Mouse (Mus musculus) cerebellum, postnatal 36 days (tissue): ENCODE results near the gene Kdm2b.

Source experiments
- DNase-seq, 2 experiments: peaks; one replicate each; pipeline ENCODE4 v3.0.0; 2021 to 2022; ENCODE audit warnings: mixed read lengths in 2 of 2

Gene Kdm2b

DNA sequence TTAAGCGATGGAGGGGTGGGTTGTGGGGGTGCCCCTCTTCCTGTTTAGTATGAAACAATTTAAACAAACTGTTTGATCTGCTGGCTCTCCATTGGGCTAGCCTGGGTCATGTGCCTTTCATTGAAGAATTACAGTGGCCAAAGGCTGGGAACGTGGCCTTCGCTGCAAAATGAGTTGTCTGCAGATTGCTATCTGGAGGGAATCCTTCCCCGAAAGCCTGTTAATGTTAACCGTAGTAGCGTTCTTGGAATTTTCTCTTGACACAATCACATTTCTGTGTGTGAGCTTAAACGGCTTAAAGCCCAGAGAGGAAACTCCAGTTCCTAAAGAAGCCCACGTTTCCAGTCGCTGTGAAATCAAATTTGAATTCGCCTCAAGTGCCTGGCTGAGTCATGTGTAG is 156.6 kb downstream of the Kdm2b start:
- no peak for DNase-seq

DNA sequence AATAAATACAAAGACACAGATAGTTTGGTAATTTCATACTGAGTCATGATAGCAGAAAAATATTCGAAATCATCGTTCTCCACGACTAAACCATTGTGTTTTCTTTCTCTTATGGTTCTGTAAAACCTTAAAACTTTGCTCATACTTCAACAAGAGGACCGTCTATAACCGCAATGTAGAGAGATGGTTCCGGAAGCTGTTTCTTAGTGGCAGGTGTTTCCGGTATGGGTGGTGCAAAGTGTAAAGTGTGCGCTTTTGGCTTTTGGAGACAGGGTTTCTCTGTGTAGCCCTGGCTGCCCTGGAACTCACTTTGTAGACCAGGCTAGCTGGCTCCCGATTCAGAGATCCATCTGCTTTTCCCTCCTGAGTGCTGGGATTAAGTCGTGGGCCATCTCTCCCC is 157.1 kb downstream of the Kdm2b start:
- DNase-seq: no peak

DNA sequence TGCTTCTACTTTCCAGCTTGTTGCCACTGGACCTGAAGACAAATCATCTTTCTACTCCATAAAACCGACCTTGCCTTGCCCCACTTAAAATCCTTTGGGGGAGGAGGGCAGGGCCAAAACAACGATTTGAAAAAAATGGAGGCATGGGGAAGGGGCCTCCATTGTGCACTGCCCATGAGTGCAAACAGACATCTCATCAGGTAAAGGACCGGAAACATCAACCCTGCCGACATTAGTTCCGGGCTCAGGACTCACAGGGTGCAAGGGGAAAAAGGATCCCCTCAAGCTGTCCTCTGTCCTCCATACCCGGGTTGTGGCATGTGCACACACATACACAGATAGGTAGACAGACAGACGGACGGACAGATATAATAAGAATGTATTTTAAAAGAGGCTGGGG is 164.5 kb downstream of the Kdm2b start:
- DNase-seq: no peak

DNA sequence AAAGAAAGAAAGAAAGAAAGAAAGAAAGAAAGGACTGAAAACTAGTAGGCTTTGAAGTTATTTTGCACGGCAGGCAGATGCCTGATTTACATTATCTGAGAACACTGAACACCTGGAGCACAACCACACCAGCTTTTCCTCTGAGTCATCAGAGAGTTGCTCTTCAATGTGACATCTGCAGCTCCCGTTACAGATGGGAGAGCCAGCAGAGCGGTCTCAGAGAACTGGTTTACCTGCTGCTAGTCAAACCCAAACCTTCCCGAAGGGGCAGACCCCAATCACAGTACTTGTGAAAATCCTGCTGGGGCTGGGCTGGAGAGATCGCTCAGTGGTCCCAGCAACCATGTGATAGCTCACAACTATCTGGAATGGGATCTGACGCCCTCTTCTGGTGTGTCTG is 165.2 kb downstream of the Kdm2b start:
- no peak for DNase-seq

DNA sequence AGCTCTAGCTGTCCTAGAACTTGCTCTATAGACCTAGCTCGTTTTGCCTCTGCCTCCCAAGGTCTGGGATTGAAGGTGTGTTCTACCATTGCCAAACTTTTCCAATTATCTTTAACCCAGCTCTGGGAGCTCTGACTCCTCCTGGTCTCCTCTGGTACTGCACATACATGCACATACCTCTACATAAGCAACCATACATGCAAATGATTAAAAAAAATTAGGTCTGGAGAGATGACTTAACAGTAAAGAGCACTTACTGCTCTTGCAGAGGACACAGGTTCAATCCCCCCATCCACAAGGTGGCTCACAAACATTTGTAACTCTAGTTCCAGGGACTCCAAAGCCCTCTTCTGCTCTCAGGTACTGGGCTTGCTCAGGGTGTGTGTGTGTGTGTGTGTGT is 165.6 kb downstream of the Kdm2b start:
- no peak for DNase-seq

DNA sequence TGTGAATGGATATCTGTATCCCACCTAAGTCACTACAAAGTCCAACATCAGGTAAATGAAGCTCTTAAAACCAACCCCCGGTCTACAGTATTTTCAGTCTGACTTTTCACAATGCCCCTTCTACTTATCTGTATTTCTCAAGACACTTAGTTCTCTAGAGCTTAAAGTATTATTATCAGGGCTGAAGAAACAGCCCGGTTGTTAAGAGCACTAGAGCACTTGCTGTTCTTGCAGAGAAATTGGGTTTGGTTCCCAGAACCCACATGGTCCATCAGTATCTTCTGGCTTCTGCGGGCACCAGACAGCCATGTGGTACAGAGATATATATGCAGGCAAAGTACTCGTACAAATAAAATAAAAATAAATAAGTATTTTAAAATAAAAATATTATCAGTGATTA is 167.2 kb downstream of the Kdm2b start:
- no peak for DNase-seq

DNA sequence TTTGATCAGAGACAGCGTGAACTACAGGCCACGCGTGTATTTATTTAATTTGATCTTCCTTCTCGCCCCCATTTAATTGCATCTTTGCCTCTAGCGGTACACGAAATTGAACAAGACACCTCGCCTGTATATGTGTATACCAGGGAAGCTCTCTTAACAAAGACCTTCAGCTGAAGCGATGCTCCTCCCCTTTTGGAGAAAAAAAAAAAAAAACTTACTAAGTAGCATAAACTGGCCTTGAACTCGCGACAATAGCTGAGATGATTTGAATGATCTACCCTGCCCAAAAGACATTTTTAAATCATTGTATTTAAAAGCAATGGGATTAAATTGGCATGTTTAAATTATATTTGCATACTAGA is 168.1 kb downstream of the Kdm2b start:
- DNase-seq: no peak

DNA sequence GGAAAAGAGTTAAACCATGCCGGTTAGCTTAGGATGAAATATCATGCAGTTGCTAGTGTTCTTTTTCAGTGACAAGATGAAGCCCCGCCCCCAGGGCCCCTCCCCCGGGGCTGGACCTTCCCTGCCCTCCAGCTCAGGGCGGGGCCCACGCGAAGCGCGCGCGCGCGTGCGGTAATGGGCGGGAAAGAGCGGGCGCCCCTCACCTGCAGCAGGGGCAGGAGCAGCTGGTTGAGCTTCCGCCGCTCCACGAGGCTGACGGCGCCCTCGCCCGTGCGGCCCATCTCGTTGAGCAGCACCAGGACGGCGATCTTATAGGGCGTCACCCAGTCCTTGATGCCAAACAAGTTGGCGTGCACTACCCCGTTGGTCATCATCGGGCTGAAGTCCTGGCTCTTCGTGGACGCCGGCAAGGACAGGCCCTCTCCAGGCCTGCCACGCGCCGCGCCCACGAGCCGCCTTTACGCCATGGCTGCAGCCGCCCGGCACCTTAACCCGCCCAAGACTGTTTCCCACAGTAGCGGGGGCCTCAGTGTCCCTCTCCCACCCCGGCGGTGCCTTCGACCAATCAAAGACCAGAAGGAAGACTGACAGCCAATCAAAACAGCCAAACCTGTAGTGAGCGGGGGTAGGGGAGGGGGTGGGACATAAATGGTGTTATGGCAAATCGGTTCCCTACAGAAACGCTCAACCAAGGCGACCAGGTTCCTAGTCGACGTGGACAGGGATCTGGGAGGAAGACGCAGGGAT is 168.7 kb downstream of the Kdm2b start, which contains the start of gene Anapc5:
TSS of gene Anapc5 (minus strand) at position 563 of the 747 bp plus-strand sequence.
- DNase-seq: peak; percentile 89 to 90
